Mouse (Mus musculus) megakaryocyte, embryonic 14.5 days (primary cell): Measurements from ENCODE around the gene Obsl1. TPM values are rescaled to one million over a fixed set of nuclear protein-coding genes. Genes with fewer than 3 reads are reported as not detected.

ENCODE experiments used
- H3K27me3 ChIP-seq: replicated peaks from 2 replicates; pipeline ENCODE3; 2012; ENCODE audit warnings: inconsistent platforms
- H3K36me3 ChIP-seq: replicated peaks from 2 replicates; pipeline ENCODE3; 2012; ENCODE audit warnings: low read length, inconsistent platforms, mixed read lengths
- H3K4me1 ChIP-seq: 2 replicates; pipeline ENCODE4 v1.6.1; 2012; ENCODE audit warnings: inconsistent platforms
- H3K4me3 ChIP-seq: replicated peaks from 2 replicates; pipeline ENCODE3; 2012; ENCODE audit warnings: moderate library complexity, mild to moderate bottlenecking, inconsistent platforms
- H3K9me3 ChIP-seq: 2 replicates; pipeline ENCODE4 v1.6.1; 2012; ENCODE audit warnings: inconsistent platforms
- FLI1 ChIP-seq: IDR thresholded peaks from 2 replicates; pipeline ENCODE4 v1.6.1; 2012; ENCODE audit warnings: low read length, inconsistent platforms, mixed read lengths
- GATA1 ChIP-seq: IDR thresholded peaks from 3 replicates; pipeline ENCODE4 v1.6.1; 2012; ENCODE audit warnings: mixed read lengths, low read length, inconsistent platforms, borderline replicate concordance
- polyA plus RNA-seq: library from polyadenylated mRNA; stranded (reverse); fragments of >175 nt; gene quantifications from 2 replicates; pipeline ENCODE4 v1.2.3, GENCODE M21; 2012; ENCODE audit warnings: low replicate concordance; ENCODE audit not compliant: insufficient read depth

Gene Obsl1
- polyA plus RNA-seq, 1 experiment: 8.6 TPM

DNA sequence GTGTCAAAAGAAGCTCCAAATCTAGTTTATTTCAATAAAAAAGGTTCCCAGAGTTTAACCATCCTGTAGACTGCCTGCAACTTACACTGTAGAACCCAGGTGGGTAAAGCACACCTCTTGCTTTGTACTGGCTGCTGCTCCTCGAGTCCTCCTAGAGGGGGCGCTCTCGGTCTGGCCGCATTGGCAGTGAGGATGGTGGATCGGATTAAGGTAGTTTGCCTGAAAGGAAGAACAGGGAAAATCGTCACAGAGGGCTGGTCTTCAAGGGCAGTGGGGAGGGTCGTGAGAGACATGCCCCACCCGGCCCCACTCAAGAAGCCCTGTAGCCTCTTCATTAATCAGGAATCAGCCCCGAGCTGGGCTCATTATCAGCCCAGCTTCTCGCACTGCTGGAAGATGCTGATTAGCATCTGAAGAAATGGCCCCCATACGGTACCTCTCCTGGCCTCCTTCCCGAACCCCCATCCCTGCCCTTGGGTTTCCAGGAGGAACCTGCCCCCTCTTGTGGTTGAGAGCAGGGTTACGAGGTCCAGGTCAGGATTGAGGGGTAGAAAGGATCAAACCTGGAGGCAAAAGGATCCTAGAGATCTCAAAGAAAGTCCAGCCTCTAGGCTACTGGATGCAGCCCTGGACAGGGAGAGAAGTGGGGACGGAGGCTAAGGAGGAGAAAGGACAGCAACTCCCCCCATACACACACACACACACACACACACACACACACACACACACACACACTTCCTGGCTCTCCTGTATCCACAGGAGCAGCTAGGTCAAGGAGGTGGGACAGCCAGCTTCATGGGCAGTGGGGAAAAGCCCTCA is 49.3 kb downstream of the Obsl1 start:
- H3K9me3 ChIP-seq: peaks cover 4% of the 10 kb centered on the region; the same call in 1 of the 2 replicates
- TF ChIP-seq GATA1 (no peak), FLI1 (no peak)
- H3K4me3 ChIP-seq: no peak overlapping the region
- H3K36me3 ChIP-seq: no peaks in the 10 kb centered on the region
- H3K27me3 ChIP-seq: peaks cover 88% of the 10 kb centered on the region
- H3K4me1 ChIP-seq: peaks cover 59% of the 10 kb centered on the region

DNA sequence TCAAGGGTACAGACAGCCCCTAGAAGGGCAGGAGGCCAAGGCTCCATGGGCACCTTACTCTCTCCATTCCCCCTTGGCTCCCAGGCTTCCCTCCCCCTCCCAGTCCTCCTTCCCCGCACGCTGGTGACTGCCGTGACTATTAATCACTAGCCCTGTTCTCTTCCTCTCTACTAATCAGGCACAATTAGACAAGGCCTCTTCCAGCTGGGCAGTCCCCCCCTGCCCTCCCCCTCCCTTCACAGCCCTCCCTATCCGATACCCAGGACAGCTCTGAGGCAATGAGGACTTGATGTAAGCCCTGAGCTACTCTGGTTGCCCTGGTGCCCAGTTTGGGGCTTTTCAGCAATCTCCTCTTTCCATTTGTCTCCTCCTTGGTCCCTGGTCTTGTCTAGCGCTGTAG is 50.3 kb downstream of the Obsl1 start:
- H3K9me3 ChIP-seq: no peaks in the 10 kb centered on the region
- H3K36me3 ChIP-seq: no peaks in the 10 kb centered on the region
- no peak overlapping the region for H3K4me3 ChIP-seq
- TF ChIP-seq GATA1 (no peak), FLI1 (no peak)
- H3K4me1 ChIP-seq: peaks cover 63% of the 10 kb centered on the region
- peaks cover 94% of the 10 kb centered on the region for H3K27me3 ChIP-seq

DNA sequence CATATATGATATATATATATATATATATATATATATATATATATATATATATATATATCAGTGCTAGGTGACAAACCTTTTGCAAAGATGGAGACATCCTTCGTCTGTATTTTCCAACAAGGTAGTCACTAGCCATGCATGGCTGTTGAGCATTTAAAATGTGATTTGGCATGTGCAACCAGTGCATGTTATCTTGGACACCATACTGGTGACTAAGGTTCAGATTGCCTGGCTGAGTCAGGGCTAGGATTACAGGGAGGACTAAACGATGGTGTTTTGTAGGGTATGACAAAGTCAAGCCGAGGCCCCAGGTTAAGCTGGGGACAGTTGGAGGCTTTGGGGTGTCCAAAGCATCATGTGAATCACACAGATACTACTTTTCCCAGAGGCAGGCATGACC is 50.8 kb downstream of the Obsl1 start:
- TF ChIP-seq GATA1 (no peak), FLI1 (no peak)
- Histone ChIP-seq H3K27me3 (peaks cover 98% of the 10 kb centered on the region), H3K9me3 (no peaks in the 10 kb centered on the region), H3K36me3 (no peaks in the 10 kb centered on the region), H3K4me3 (no peak overlapping the region), H3K4me1 (peaks cover 68% of the 10 kb centered on the region)

DNA sequence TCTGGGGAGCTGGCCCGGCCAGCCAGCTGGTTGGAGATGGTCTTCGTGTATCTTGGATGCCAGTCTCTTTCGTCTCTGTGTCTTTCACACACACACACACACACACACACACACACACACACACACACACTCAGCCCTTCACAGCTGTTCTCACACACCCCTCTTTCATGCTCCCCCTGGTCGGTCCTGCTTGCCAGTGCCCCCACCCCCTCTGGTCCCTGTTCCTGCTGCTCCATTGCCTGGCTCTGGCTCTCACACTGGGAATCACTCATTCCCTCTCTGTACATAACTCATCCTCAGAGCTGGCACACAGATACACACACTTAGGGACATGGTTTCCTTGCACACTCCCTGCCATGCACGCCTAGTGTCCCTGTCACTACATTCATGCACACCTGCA is 54.4 kb downstream of the Obsl1 start:
- Histone ChIP-seq H3K4me1 (peaks cover 75% of the 10 kb centered on the region), H3K4me3 (no peak overlapping the region), H3K27me3 (peaks cover 98% of the 10 kb centered on the region), H3K36me3 (no peaks in the 10 kb centered on the region), H3K9me3 (no peaks in the 10 kb centered on the region)
- TF ChIP-seq GATA1 (no peak), FLI1 (no peak)

DNA sequence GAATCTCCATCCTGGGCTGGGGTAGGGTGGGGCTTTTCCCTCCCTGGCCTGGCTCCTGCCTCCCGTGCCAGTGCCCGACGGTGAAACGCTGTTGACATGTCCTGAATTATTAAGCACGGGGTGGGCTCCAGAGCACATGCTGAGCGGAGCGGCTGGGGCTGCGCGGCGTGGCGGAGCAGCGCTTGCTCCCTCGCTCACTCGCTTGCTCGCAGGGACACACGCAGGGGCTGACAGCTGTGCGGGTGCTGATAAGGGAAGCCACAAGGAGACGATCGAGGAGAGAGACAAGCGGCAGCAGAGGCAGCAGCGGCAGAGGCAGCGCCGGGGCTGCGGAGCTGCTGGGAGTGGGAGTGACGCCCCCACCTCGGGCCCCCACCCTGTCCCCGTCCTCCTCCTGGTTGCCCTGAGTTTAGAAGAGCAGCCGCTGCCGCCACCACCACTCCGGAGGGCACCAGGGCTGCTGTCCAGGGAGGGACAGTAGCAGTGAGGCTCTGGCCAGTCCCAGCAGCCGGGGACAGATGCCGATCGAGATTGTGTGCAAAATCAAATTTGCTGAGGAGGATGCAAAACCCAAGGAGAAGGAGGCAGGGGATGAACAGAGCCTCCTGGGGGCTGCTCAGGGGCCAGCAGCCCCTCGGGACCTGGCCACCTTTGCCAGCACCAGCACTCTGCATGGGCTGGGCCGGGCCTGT is 55.8 kb downstream of the Obsl1 start, which contains the start of gene Asic4:
Asic4 (plus strand) TSS at position 123 of the 692 bp plus-strand sequence.
- H3K9me3 ChIP-seq: no peaks in the 10 kb centered on the region
- peak within 1 kb of the TSS; percentile 87 for H3K4me3 ChIP-seq
- TF ChIP-seq GATA1: no peak
- TF ChIP-seq FLI1: no peak
- no peaks in the 10 kb centered on the region for H3K36me3 ChIP-seq
- peaks cover 93% of the 10 kb centered on the region for H3K27me3 ChIP-seq
- H3K4me1 ChIP-seq: peaks cover 78% of the 10 kb centered on the region

DNA sequence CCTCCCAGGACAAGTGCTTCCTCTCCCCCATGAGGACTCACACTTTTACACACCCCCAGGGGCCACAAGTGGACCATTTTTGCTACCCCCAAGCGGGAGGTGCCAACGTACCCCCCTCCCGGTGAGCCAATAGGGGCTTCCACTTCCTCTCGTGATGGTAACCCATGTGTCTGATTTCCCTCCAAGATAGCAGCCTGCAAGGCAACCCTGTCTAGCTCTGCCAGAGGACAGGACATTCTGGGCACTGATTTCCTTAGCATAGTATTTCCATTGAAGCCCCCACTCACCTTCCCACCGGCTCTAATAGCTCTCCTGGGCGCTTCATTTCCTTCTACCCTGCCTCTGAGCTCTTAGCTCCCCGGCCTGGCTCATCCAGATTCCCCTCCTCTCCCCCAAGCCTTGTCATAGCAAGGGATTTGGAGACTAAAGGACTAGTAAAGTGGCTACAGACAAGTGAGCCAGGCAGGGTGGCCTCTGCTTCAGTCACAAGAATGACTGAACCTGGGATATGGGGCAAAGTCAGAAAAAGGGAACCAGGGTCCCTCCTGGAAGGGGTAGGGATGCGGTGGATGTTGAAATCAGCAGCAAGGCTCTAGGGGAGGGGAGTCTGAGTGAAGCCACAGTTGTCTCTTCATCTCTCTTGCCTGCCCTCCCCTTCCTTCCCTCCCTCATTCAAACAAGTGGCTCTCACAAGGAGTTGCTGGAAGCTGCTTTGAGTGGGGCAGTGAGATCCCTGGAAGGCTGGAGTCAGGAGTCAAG is 56.7 kb downstream of the Obsl1 start:
- peaks cover 92% of the 10 kb centered on the region for H3K27me3 ChIP-seq
- H3K36me3 ChIP-seq: no peaks in the 10 kb centered on the region
- H3K4me3 ChIP-seq: peak overlapping the region; percentile 87
- H3K4me1 ChIP-seq: peaks cover 87% of the 10 kb centered on the region
- no peak for TF ChIP-seq FLI1
- TF ChIP-seq GATA1: no peak
- H3K9me3 ChIP-seq: no peaks in the 10 kb centered on the region

DNA sequence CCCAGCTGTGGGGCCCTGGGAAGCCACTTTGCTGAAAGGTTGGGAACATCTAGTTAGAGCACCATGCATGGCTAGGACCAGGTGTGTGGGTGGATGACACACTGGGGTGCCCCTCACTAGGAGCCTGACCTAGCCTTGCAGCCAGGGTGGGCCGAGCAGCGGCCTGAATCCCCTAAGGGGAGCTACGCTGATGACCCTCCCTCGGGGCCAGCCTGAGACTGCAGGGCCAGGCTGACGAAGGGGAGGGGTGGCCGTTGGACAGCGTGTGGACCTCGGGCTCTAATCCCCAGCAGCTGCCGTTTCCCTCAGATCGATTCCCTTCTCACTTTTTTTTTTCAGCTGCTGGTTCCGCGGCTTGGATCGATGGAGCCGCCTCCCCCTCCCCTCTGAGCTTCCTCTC is 57.3 kb downstream of the Obsl1 start:
- Histone ChIP-seq H3K27me3 (peaks cover 90% of the 10 kb centered on the region), H3K36me3 (no peaks in the 10 kb centered on the region), H3K4me3 (peak overlapping the region; percentile 69), H3K4me1 (peaks cover 89% of the 10 kb centered on the region), H3K9me3 (no peaks in the 10 kb centered on the region)
- TF ChIP-seq GATA1: no peak
- TF ChIP-seq FLI1: no peak

DNA sequence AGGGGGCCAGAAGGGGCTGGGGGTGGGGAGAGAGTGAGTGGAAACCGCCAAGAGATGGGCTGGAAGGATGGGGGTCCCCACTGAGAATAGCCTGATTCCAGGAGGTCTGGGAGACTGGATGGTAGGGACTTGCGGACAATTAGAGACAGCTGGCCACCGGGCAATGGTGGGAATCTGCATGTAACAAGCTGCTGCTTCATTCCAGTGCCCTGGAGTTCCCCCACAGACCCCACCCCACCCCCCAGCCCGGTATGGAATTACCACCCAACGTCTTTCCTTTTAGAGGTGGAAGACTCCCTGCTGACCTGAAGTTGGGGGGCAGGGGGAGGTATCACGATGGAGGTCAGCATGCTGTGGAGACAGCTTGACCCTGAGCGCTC is 58.2 kb downstream of the Obsl1 start:
- Histone ChIP-seq H3K36me3 (peaks cover 8% of the 10 kb centered on the region), H3K4me3 (peak overlapping the region; percentile 77), H3K9me3 (no peaks in the 10 kb centered on the region), H3K27me3 (peaks cover 81% of the 10 kb centered on the region), H3K4me1 (peaks cover 86% of the 10 kb centered on the region)
- no peak for TF ChIP-seq FLI1
- no peak for TF ChIP-seq GATA1

DNA sequence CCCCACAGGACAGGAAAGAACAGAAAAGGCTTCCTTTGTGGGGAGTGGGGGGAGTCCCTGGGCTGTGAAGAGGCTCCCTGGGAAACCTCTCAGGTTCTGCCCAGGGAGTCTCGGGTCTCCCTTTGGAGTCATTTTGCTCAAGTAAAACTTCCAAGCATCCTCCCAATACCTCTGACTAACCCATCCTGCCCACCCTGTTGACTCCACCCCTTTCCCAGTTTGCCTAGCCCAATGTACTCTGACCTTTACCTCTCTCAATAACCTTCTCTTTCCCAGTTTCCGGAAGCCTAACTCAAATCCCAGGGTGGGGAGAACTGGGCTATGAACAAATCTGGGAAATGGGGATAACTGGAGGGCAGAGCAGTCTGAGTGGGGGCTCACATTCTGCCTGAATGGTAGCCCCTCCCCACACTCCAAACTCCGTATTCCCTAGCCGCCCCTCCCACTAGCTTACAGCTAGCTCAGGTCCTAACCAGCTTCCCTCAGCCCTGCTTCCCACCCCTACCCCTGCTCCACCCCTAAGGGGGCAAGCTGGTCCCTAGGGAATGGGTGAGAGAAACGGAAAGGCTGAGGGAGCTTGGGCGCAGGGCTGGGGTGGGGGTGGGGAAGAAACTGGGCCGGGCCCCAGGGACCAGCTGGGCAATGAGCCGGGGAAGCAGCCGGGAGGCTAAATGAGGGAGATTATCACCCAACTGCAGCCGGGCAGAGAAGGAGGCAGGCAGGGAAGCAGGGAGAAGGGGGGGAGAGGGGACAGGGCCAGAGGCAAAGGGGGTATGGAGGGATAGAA is 58.8 kb downstream of the Obsl1 start:
- H3K4me1 ChIP-seq: peaks cover 82% of the 10 kb centered on the region
- H3K9me3 ChIP-seq: no peaks in the 10 kb centered on the region
- peaks cover 75% of the 10 kb centered on the region for H3K27me3 ChIP-seq
- no peak for TF ChIP-seq FLI1
- TF ChIP-seq GATA1: no peak
- H3K36me3 ChIP-seq: peaks cover 14% of the 10 kb centered on the region
- H3K4me3 ChIP-seq: peak overlapping the region; percentile 89
